Comparison of ENCODE assay signal across 19 mouse cellular contexts in the genomic region with DNA sequence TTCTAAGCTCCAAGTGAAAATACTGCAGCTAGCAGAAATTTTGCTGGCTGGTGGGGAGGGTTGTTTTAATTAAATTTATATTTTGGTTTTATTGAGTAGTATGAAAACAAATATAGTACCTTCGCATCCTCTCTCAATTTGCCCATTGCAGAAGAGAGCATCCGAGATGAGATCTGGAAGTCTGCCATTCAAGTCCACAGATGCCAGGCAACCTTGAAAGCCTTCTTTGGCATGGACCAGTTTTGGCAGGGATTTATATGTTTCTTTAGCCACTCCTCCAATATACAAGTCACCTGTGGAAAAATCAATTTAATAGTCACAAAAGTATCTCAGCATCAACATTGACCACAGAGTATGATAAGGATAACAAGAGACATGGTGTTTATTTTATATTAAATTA.
DNase-seq lines count a peak whose midpoint lies in the region; ATAC-seq lines count a peak whose summit lies in the region.
"Had no signal": no experiment of that assay in that cellular context is flagged by ENCODE, and none has a peak within 500 bp of the region (broad histone marks: within the 10 kb centered on the region; RNA-seq: fewer than 3 reads in every experiment).

No protein-coding gene starts in this region.

- H3K9ac ChIP-seq in forebrain, embryonic 14.5 days (ENCODE audit: low read length): no peak overlapping the region
- H3K9ac ChIP-seq: embryonic facial prominence, embryonic 13.5 days; forebrain, embryonic 12.5 days; forebrain, postnatal 0 days; heart, embryonic 15.5 days; hindbrain, embryonic 14.5 days had no signal

- H3K27ac ChIP-seq in forebrain, embryonic 14.5 days (ENCODE audit: low read depth, low read length): no peak overlapping the region
- H3K27ac ChIP-seq: embryonic facial prominence, embryonic 13.5 days; forebrain, embryonic 12.5 days; heart, adult 2 months; heart, embryonic 15.5 days; hindbrain, embryonic 14.5 days had no signal

- no peak overlapping the region for H3K4me3 ChIP-seq in forebrain, embryonic 14.5 days (ENCODE audit: low read depth, low read length)
- H3K4me3 ChIP-seq: embryonic facial prominence, embryonic 13.5 days; forebrain, embryonic 12.5 days; heart, adult 2 months; heart, embryonic 15.5 days had no signal

- DNase-seq in cerebellum, adult 11 months: peak; percentile 63
- peak; percentile 74 to 82 for DNase-seq in cerebellum, adult 18-20 months
- peak; percentile 83 for DNase-seq in cerebellum, adult 9-11 months
- DNase-seq in cerebellum, postnatal 36 days: peak; percentile 60 to 73
- DNase-seq in spleen, postnatal 36 days (ENCODE audit: low spot score in 2 of 2): no peak
- no peak for DNase-seq in forebrain, embryonic 14.5 days (ENCODE audit: low spot score)
- DNase-seq in lung, postnatal 10 days: no peak
- DNase-seq: adrenal gland, adult 2 months; forebrain, postnatal 0 days; gastrocnemius, postnatal 14 days; heart, adult 2 months; heart, postnatal 14 days; kidney, adult 2 months had no signal

- no peaks in the 10 kb centered on the region for H3K4me1 ChIP-seq in forebrain, embryonic 14.5 days (ENCODE audit: control insufficient read depth, insufficient read depth, low read length)
- H3K4me1 ChIP-seq: embryonic facial prominence, embryonic 13.5 days; forebrain, embryonic 12.5 days; heart, embryonic 15.5 days had no signal

- H3K36me3 ChIP-seq in forebrain, embryonic 14.5 days (ENCODE audit: control insufficient read depth, insufficient read depth, low read length): no peaks in the 10 kb centered on the region
- H3K36me3 ChIP-seq: embryonic facial prominence, embryonic 13.5 days; forebrain, embryonic 12.5 days; heart, embryonic 15.5 days had no signal

- 66% methylated on average over 2 of the region's 2 CpGs for WGBS in forebrain, embryonic 14.5 days

- H3K4me2 ChIP-seq in forebrain, embryonic 14.5 days (ENCODE audit: low read length): no peak overlapping the region
- H3K4me2 ChIP-seq: embryonic facial prominence, embryonic 13.5 days; forebrain, embryonic 12.5 days; heart, embryonic 11.5 days; heart, embryonic 15.5 days; hindbrain, embryonic 14.5 days had no signal

- no peaks in the 10 kb centered on the region for H3K9me3 ChIP-seq in forebrain, embryonic 14.5 days (replicated peaks; ENCODE audit: control insufficient read depth, low read length)
- H3K9me3 ChIP-seq: embryonic facial prominence, embryonic 13.5 days; forebrain, embryonic 12.5 days; heart, embryonic 15.5 days had no signal

- H3K27me3 ChIP-seq in forebrain, embryonic 14.5 days (replicated peaks; ENCODE audit: control insufficient read depth, insufficient read depth, low read length): no peaks in the 10 kb centered on the region
- H3K27me3 ChIP-seq: embryonic facial prominence, embryonic 13.5 days; forebrain, embryonic 12.5 days; heart, embryonic 15.5 days had no signal

- ATAC-seq in forebrain, embryonic 14.5 days: no peak
- ATAC-seq: forebrain, postnatal 0 days; intestine, embryonic 16.5 days had no signal

Comparison
In these comparisons a context has a peak if more than half of its experiments do, and no peak if none do; other contexts are left out.
1. DNase-seq: peak in cerebellum, adult 11 months (single experiment), cerebellum, adult 18-20 months (2 of 2), cerebellum, adult 9-11 months (single experiment) and cerebellum, postnatal 36 days (2 of 2); none in spleen, postnatal 36 days (0 of 2), forebrain, embryonic 14.5 days (single experiment) and lung, postnatal 10 days (single experiment).